Mouse (Mus musculus): Measurements from ENCODE around the gene Aars2.

Aars2 gene

GRCm38 (mm10) chr17:45559732-45560525 lies 53.3 kb downstream of the Aars2 start:
- DNase-seq, result no peak

DNA sequence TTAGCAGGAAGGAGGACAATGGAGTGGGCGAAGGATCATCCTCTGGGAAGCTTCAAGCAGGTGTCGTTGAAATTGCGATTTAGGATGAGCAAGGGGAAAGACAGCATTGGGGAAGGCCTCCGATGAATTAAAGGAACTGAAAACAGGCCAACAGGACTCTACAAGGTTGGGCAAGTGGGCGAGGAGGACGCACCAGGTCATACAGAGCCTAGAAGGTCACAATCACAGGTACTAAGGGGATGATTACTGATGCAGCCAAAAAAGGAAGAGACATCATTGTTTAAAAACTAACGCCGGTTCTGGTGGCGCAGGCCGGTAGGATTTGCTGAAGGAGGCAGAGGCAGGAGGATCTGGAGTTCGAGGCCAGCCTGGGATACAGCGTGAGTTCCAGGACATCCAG lies 56.6 kb downstream of the Aars2 start:
- DNase-seq, result no peak

GRCm38 (mm10) chr17:45563655-45564530 lies 57.3 kb downstream of the Aars2 start, which contains the start of gene Slc35b2:
Gene Slc35b2 (plus strand): TSS chr17:45563874.
- DNase-seq, result peak; percentile 97

DNA sequence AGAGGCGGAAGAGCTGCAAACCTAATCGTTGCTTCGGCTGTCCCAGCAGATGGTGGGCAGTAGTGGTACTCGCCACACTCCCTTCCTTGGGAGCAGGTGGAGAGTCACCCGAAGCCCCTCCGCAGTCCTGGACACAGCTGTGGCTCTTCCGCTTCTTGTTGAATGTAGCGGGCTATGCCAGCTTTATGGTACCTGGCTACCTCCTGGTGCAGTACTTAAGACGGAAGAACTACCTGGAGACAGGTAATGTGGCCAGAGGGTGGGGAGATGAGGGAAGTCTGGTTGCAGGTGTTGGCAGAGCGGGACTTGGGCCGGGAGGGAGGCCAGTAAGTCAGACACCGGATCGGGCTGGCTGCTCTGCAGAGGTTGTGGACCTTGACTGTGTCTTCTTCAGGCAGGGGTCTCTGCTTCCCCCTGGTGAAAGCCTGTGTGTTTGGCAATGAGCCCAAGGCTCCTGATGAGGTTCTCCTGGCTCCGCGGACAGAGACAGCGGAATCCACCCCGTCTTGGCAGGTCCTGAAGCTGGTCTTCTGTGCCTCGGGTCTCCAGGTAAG lies 58.0 kb downstream of the Aars2 start:
- no peak for DNase-seq

GRCm38 (mm10) chr17:45565103-45565502 lies 58.5 kb downstream of the Aars2 start:
- no peak for DNase-seq

- DNase-seq, result no peak
Measured at GRCm38 (mm10) chr17:45566031-45566359, 59.4 kb downstream of the Aars2 start.

DNA sequence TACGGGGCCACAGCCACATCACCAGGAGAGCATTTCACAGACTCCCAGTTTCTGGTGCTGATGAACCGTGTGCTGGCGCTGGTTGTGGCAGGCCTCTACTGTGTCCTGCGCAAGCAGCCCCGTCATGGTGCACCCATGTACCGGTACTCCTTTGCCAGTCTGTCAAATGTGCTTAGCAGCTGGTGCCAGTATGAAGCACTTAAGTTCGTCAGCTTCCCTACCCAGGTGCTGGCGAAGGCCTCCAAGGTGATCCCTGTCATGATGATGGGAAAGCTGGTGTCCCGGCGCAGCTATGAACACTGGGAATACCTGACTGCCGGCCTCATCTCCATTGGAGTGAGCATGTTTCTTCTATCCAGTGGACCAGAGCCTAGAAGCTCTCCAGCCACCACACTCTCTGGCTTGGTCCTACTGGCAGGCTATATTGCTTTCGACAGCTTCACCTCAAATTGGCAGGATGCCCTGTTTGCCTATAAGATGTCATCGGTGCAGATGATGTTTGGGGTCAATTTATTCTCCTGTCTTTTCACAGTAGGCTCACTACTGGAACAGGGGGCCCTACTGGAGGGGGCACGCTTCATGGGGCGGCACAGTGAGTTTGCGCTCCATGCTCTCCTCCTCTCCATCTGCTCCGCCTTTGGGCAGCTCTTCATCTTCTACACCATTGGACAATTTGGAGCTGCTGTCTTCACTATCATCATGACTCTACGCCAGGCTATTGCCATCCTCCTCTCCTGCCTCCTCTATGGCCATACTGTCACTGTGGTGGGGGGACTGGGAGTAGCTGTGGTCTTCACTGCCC lies 59.9 kb downstream of the Aars2 start:
- no peak for DNase-seq

GRCm38 (mm10) chr17:45567162-45567601 lies 60.5 kb downstream of the Aars2 start:
- no peak for DNase-seq

DNA sequence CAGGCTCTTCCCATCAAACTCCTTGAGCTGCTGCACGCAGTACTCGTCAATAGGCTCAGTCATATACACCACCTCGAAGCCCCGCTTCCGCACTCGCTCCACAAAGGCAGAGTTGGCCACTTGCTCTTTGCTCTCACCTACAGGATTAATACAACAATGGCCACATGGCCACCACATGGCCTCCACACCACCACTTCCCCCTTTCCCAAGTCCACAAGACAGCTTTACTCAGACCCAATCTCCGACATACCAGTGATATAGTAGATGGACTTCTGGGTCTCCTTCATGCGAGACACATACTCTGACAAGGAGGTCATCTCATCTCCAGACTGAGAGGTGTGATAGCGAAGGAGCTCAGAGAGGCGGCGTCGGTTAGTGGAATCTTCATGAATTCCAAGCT lies 62.3 kb downstream of the Aars2 start:
- DNase-seq, result no peak

- DNase-seq, result no peak
Measured at GRCm38 (mm10) chr17:45569999-45570398, 63.4 kb downstream of the Aars2 start.

Measured in lung, postnatal 10 days (tissue).